Mouse (Mus musculus): ENCODE measurements at regions not wholly inside any gene's neighbourhood (a gene's known extent, or its start where the extent isn't known, plus 50 kb on each side); places are given as distances from the start of the nearest gene placed in this dataset.
A peak's percentile ranks its signal among the peaks of the same experiment; 100 is the strongest.

DNA sequence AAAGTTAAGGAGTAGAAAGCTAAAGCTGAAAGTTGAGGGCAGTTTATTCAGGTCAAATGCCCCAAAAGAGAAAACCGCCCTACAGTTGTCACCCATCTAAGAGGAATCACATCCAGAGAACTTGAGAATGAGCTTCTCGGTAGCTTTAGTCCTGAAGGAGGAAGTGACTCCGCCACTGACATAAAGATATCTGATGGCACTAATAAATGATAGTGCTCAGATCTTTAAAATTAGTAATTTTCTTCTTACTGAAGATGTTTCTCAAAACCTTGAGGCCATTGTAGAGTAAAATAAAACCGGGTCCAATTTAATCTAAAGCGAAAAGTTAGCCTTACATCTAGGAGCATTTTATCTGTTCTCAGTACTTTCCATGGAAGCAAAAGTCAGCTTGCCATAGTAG lies 851.4 kb upstream of the Zeb2 start:
- Histone ChIP-seq H3K4me1 (ENCODE audit: control insufficient read depth in 1 of 2, insufficient read depth in 2 of 2, low read length in 2 of 2) (peaks cover 0 to 3% of the 10 kb centered on the region in 2 experiments; a peak in 2 of 4 replicates), H3K9me3 (replicated peaks; ENCODE audit: insufficient read depth, low read length) (no peaks in the 10 kb centered on the region), H3K36me3 (ENCODE audit: control insufficient read depth in 1 of 2, insufficient read depth in 2 of 2, low read length in 2 of 2) (peaks cover 0 to 5% of the 10 kb centered on the region in 2 experiments; a peak in 2 of 4 replicates), H3K79me2 (ENCODE audit: control insufficient read depth, insufficient read depth, low read length, poor library complexity) (no peaks in the 10 kb centered on the region), H3K27me3 (ENCODE audit: control insufficient read depth in 1 of 2, insufficient read depth in 2 of 2, low read length in 2 of 2) (no peaks in the 10 kb centered on the region), H3K4me3 (ENCODE audit: control insufficient read depth in 1 of 2, insufficient read depth in 1 of 2, low read depth in 2 of 2, low read length in 2 of 2) (no peak overlapping the region), H3K27ac (ENCODE audit: control insufficient read depth, low read depth, low read length) (no peak overlapping the region), H3K9ac (ENCODE audit: control insufficient read depth, low read depth, low read length, poor library complexity, severe bottlenecking) (no peak overlapping the region)
- TF ChIP-seq CTCF (IDR thresholded peaks at IDR 0.05 in 2 of 3, conservative IDR thresholded peaks at IDR 0.05 in 1 of 3; ENCODE audit: control insufficient read depth in 1 of 3, insufficient read depth in 1 of 3, low read depth in 2 of 3, low read length in 3 of 3, poor library complexity in 1 of 3, severe bottlenecking in 1 of 3) (no peak), GATA1 (IDR thresholded peaks at IDR 0.05; ENCODE audit: low read depth, low read length) (peak; percentile 55; the same call in 1 of the 2 replicates), MAFK (IDR thresholded peaks at IDR 0.05; ENCODE audit: borderline replicate concordance, low read depth, low read length) (no peak), BHLHE40 (IDR thresholded peaks at IDR 0.05; ENCODE audit: borderline replicate concordance, low read depth, low read length) (no peak), EP300 (IDR thresholded peaks at IDR 0.05; ENCODE audit: low read depth in 1 of 2, low read length in 2 of 2) (peak in 1 of 2 experiments; percentile 51; a peak in 1 of 4 replicates), MYC (IDR thresholded peaks at IDR 0.05; ENCODE audit: low read depth, low read length) (no peak), MEF2A (IDR thresholded peaks at IDR 0.05; ENCODE audit: extremely low read depth, insufficient replicate concordance, low read depth, low read length, poor library complexity, severe bottlenecking) (no peak)
- DNase-seq (ENCODE audit: low read depth, low spot score) = peak; percentile 23

DNA sequence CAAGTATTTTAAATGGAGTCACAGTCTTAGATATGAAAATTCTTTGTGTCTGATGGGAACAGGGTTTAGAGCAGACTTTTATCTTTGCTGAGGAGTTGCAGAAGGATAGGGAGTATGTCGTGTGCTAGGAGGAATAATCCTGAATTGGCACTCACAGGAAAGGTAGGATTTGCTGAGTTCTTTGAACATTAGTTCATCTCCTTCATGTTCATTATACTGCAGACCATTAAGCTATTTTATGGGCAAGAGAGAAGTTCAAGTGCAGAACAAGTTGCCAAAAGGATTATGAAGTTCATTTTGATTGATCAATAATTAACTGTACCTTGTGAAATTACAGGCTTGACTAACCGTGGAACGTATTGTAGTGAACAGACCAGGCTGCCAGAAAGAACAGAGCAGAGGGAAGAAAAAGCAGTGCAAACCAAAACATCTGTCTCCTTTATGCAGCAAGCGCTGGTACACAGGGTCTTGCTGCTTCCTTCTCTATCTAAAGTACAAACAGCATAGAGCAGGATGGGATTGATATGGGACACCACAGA lies 839.7 kb upstream of the Zeb2 start:
- H3K4me3 ChIP-seq (ENCODE audit: control insufficient read depth in 1 of 2, insufficient read depth in 1 of 2, low read depth in 2 of 2, low read length in 2 of 2) = no peak overlapping the region
- H3K4me1 ChIP-seq (ENCODE audit: control insufficient read depth in 1 of 2, insufficient read depth in 2 of 2, low read length in 2 of 2) = no peaks in the 10 kb centered on the region
- no peak overlapping the region for H3K9ac ChIP-seq (ENCODE audit: control insufficient read depth, low read depth, low read length, poor library complexity, severe bottlenecking)
- H3K27ac ChIP-seq (ENCODE audit: control insufficient read depth, low read depth, low read length) = no peak overlapping the region
- H3K79me2 ChIP-seq (ENCODE audit: control insufficient read depth, insufficient read depth, low read length, poor library complexity) = no peaks in the 10 kb centered on the region
- no peaks in the 10 kb centered on the region for H3K9me3 ChIP-seq (replicated peaks; ENCODE audit: insufficient read depth, low read length)
- TF ChIP-seq TCF12 (IDR thresholded peaks at IDR 0.05; ENCODE audit: low read depth, low read length) (no peak), RAD21 (IDR thresholded peaks at IDR 0.05; ENCODE audit: low read depth, low read length) (no peak), CHD1 (IDR thresholded peaks at IDR 0.05; ENCODE audit: low read depth, low read length) (no peak), BHLHE40 (IDR thresholded peaks at IDR 0.05; ENCODE audit: borderline replicate concordance, low read depth, low read length) (no peak), ETS1 (IDR thresholded peaks at IDR 0.05; ENCODE audit: low read depth, low read length) (no peak), CHD2 (IDR thresholded peaks at IDR 0.05; ENCODE audit: low read length) (no peak), USF1 (IDR thresholded peaks at IDR 0.05; ENCODE audit: low read depth, low read length) (no peak), GABPA (IDR thresholded peaks at IDR 0.05; ENCODE audit: low read depth, low read length) (no peak)
- no peaks in the 10 kb centered on the region for H3K27me3 ChIP-seq (ENCODE audit: control insufficient read depth in 1 of 2, insufficient read depth in 2 of 2, low read length in 2 of 2)
- DNase-seq (ENCODE audit: low read depth, low spot score) = no peak
- H3K36me3 ChIP-seq (ENCODE audit: control insufficient read depth in 1 of 2, insufficient read depth in 2 of 2, low read length in 2 of 2) = no peaks in the 10 kb centered on the region
